Mouse (Mus musculus) hindbrain, embryonic 12.5 days (tissue): Measurements from ENCODE around the gene Igf2bp3. TPM values are rescaled to one million over a fixed set of nuclear protein-coding genes. Genes with fewer than 3 reads are reported as not detected.

Experiments used
- ATAC-seq: fragments of 200-750 bp; cut with Nextera tagmentation; 2 replicates; pipeline ENCODE4 v1.8.0; 2017; ENCODE audit warnings: moderate TSS enrichment; ENCODE audit not compliant: low FRiP score
- H3K27ac ChIP-seq: fragments of 300-500 bp; sonication (generic); 2 replicates; pipeline ENCODE4 v1.5.1; 2016; ENCODE audit warnings: mild to moderate bottlenecking
- H3K27me3 ChIP-seq: fragments of 300-500 bp; sonication (generic); 2 replicates; pipeline ENCODE4 v1.6.1; 2016; ENCODE audit warnings: mild to moderate bottlenecking
- H3K36me3 ChIP-seq: fragments of 300-500 bp; sonication (generic); 2 replicates; pipeline ENCODE4 v1.6.1; 2016; ENCODE audit warnings: mild to moderate bottlenecking
- H3K4me1 ChIP-seq: fragments of 300-500 bp; sonication (generic); 2 replicates; pipeline ENCODE4 v1.6.1; 2016
- H3K4me2 ChIP-seq: fragments of 300-500 bp; sonication (generic); replicated peaks from 2 replicates; pipeline ENCODE4 v1.6.1; 2016; ENCODE audit warnings: mild to moderate bottlenecking
- H3K4me3 ChIP-seq: fragments of 300-500 bp; sonication (generic); 2 replicates; pipeline ENCODE4 v1.5.1; 2016; ENCODE audit warnings: mild to moderate bottlenecking
- H3K9ac ChIP-seq: fragments of 300-500 bp; sonication (generic); 2 replicates; pipeline ENCODE4 v1.6.1; 2016; ENCODE audit warnings: mild to moderate bottlenecking, moderate library complexity
- H3K9me3 ChIP-seq: fragments of 300-500 bp; sonication (generic); replicated peaks from 2 replicates; pipeline ENCODE4 v1.6.1; 2016; ENCODE audit warnings: mild to moderate bottlenecking
- WGBS: fragments of 180-500 bp; shearing (Covaris S2); methylation state at CpG from one replicate; pipeline ENCODE4 v1.1.7; 2016; 5-methylcytosine and 5-hydroxymethylcytosine counted together
- polyA plus RNA-seq: library from polyadenylated mRNA; unstranded; fragments of >200 nt; fragmentation: Nextera tagmentation; extraction: Ambion mirVana; gene quantifications from 2 replicates; pipeline ENCODE4 v1.2.1, GENCODE M21; 2016

Igf2bp3 gene
- polyA plus RNA-seq, 1 experiment from 2014 or later = 95.3 TPM

DNA sequence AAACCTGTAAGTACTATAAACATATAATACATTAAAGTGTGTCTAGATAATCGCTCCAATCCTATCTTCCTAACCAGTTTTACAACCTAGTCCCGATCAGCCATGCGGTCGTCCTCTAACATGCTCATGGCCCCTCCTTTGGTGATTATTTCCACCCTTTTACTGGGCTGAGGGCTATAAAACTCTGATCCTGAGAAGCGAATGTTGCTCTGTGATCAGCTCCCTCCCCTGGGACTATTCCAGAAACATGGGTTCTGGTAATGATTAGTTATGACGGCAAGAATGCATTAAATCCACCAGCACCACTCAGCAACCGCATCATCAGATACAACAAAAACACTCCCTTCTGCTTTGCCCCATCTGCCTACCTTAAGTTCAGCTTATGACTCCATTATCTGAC is 100.9 kb downstream of the Igf2bp3 start:
- no peaks in the 10 kb centered on the region for H3K27me3 ChIP-seq
- ATAC-seq = no peak
- H3K4me3 ChIP-seq = no peak overlapping the region
- no peak overlapping the region for H3K4me2 ChIP-seq
- H3K36me3 ChIP-seq = peaks cover 33% of the 10 kb centered on the region
- no peaks in the 10 kb centered on the region for H3K9me3 ChIP-seq
- H3K27ac ChIP-seq = no peak overlapping the region
- H3K9ac ChIP-seq = no peak overlapping the region
- WGBS = 84% methylated on average over 7 of the region's 7 CpGs
- H3K4me1 ChIP-seq = no peaks in the 10 kb centered on the region; the same call in 1 of the 2 replicates

- Histone ChIP-seq H3K27me3 (no peaks in the 10 kb centered on the region), H3K27ac (no peak overlapping the region), H3K9me3 (no peaks in the 10 kb centered on the region), H3K9ac (no peak overlapping the region), H3K4me2 (no peak overlapping the region), H3K4me1 (no peaks in the 10 kb centered on the region), H3K4me3 (no peak overlapping the region), H3K36me3 (peaks cover 56% of the 10 kb centered on the region)
- ATAC-seq = no peak
- 91% methylated on average over 2 of the region's 2 CpGs for WGBS
Observed at GRCm38 (mm10) chr6:49109196-49109595, 105.6 kb downstream of the Igf2bp3 start.

GRCm38 (mm10) chr6:49106746-49107500 is 107.8 kb downstream of the Igf2bp3 start:
- H3K4me1 ChIP-seq = no peaks in the 10 kb centered on the region
- H3K9me3 ChIP-seq = no peaks in the 10 kb centered on the region
- no peak overlapping the region for H3K9ac ChIP-seq
- 92% methylated on average over 15 of the region's 15 CpGs for WGBS
- H3K36me3 ChIP-seq = peaks cover 75% of the 10 kb centered on the region
- H3K4me3 ChIP-seq = no peak overlapping the region
- H3K27me3 ChIP-seq = no peaks in the 10 kb centered on the region
- ATAC-seq = no peak
- H3K4me2 ChIP-seq = no peak overlapping the region
- H3K27ac ChIP-seq = no peak overlapping the region

DNA sequence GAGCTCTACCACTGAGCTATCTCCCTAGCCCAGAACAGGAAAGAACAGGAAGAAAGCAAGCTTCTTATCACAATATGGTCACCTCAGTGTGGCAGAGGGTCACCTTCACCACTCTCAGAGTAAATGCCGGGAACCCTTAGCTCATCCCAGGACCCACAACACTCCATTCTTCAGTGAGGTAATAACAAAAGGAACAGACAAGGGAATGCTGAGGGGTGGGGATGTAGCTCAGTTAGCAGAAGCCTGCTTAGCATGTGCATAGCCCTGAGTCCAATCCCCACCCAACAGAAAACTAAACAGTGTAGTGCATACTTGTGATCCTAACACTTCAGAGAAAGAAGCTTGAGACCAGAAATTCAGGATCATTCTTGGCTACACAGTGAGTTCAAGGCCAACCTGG is 115.7 kb downstream of the Igf2bp3 start:
- Histone ChIP-seq H3K9ac (no peak overlapping the region), H3K27me3 (no peaks in the 10 kb centered on the region), H3K27ac (no peak overlapping the region), H3K4me3 (no peak overlapping the region), H3K4me1 (no peaks in the 10 kb centered on the region), H3K36me3 (peaks cover 52% of the 10 kb centered on the region), H3K4me2 (no peak overlapping the region), H3K9me3 (no peaks in the 10 kb centered on the region)
- ATAC-seq = no peak
- WGBS = 85% methylated on average over 1 of the region's 1 CpGs

GRCm38 (mm10) chr6:49097596-49098110 is 117.1 kb downstream of the Igf2bp3 start:
- H3K4me2 ChIP-seq = no peak overlapping the region
- H3K27me3 ChIP-seq = no peaks in the 10 kb centered on the region
- H3K9me3 ChIP-seq = no peaks in the 10 kb centered on the region
- WGBS = 89% methylated on average over 5 of the region's 5 CpGs
- no peak overlapping the region for H3K9ac ChIP-seq
- no peak for ATAC-seq
- no peak overlapping the region for H3K4me3 ChIP-seq
- peaks cover 53% of the 10 kb centered on the region for H3K36me3 ChIP-seq
- no peak overlapping the region for H3K27ac ChIP-seq
- H3K4me1 ChIP-seq = no peaks in the 10 kb centered on the region

DNA sequence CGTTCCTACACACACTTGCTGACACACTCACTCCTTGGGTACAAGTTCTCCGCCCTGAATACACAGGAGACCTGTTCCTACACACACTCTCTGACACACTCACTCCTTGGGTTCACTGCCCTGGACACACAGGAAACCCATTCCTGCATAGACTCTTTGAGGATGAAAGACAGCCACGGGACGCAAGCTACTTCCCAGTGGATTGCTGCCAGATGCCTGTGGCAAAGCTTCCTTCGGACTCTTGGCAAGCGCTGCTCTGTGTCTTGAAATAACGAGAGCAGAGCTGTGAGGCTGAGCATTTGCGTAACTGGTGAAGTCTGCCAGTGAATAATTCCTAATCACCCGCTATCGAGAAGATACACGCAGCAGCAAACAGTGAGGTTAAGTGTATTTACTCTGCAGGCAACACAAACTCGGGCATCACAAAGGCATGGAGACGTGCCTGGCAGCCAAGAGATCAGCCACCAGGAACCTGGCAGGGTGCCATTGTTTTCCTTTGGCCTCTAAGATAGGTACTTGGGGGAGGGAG is 117.8 kb downstream of the Igf2bp3 start:
- WGBS = 64% methylated on average over 13 of the region's 13 CpGs
- no peaks in the 10 kb centered on the region for H3K9me3 ChIP-seq
- no peaks in the 10 kb centered on the region for H3K27me3 ChIP-seq
- no peaks in the 10 kb centered on the region for H3K4me1 ChIP-seq
- no peak for ATAC-seq
- peak overlapping the region; percentile 30; the same call in 1 of the 2 replicates for H3K27ac ChIP-seq
- H3K9ac ChIP-seq = no peak overlapping the region
- no peak overlapping the region for H3K4me2 ChIP-seq
- H3K36me3 ChIP-seq = peaks cover 53% of the 10 kb centered on the region
- no peak overlapping the region for H3K4me3 ChIP-seq

- no peak overlapping the region for H3K27ac ChIP-seq
- peaks cover 59% of the 10 kb centered on the region for H3K36me3 ChIP-seq
- 92% methylated on average over 7 of the region's 7 CpGs for WGBS
Observed at GRCm38 (mm10) chr6:49096421-49096820, 118.3 kb downstream of the Igf2bp3 start.

DNA sequence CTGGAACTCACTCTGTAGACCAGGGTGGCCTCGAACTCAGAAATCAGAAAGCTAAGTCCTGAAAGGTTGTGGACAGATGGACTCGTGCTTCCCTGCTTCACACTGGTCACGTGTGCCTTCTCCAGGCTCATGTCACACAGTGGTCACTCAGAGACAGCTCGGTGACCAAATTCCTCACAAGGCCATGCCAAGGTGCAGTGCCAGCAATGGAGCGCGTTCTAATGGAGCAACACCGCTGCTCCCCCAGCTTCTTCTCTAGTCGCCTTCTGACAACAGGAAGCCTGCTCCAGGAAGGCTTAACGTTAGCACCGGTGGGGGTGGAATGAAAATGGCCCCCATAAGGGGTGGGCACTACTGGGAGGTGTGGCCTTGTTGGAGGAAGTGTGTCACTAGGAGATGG is 119.8 kb downstream of the Igf2bp3 start:
- H3K4me3 ChIP-seq = no peak overlapping the region
- H3K4me2 ChIP-seq = no peak overlapping the region
- H3K36me3 ChIP-seq = peaks cover 73% of the 10 kb centered on the region
- H3K9me3 ChIP-seq = no peaks in the 10 kb centered on the region
- no peak overlapping the region for H3K9ac ChIP-seq
- H3K4me1 ChIP-seq = no peaks in the 10 kb centered on the region
- H3K27ac ChIP-seq = no peak overlapping the region
- WGBS = 90% methylated on average over 10 of the region's 10 CpGs
- ATAC-seq = no peak
- H3K27me3 ChIP-seq = no peaks in the 10 kb centered on the region

More at GRCm38 (mm10) chr6:49096421-49096820, 118.3 kb downstream of the Igf2bp3 start:
- Histone ChIP-seq H3K4me3 (no peak overlapping the region), H3K9ac (no peak overlapping the region), H3K27me3 (no peaks in the 10 kb centered on the region), H3K4me2 (no peak overlapping the region), H3K4me1 (no peaks in the 10 kb centered on the region), H3K9me3 (no peaks in the 10 kb centered on the region)
- no peak for ATAC-seq

GRCm38 (mm10) chr6:49083008-49083407 is 131.7 kb downstream of the Igf2bp3 start:
- Histone ChIP-seq H3K4me1 (no peaks in the 10 kb centered on the region), H3K4me2 (no peak overlapping the region), H3K27ac (no peak overlapping the region), H3K4me3 (no peak overlapping the region), H3K36me3 (peaks cover 42% of the 10 kb centered on the region), H3K27me3 (no peaks in the 10 kb centered on the region), H3K9me3 (no peaks in the 10 kb centered on the region), H3K9ac (no peak overlapping the region)
- ATAC-seq = no peak
- WGBS = 92% methylated on average over 4 of the region's 4 CpGs

DNA sequence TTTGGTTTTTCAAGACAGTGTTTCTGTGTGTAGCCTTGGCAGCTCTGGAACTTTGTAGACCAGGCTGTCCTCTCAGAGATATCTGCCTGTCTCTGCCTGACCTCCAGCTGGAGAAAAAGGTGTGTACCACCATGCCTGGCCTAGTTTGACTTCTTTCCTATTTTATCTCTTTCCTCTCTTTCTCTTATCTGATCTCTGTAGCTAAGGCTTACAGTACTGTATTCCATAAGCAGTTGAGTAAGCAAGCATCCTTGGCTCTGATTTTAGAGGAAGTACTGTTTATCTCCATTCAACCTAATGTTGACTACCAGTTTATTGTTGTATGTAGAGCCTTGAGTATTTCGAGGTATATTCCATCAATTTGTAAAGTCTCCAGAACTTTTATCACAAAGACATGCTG is 135.4 kb downstream of the Igf2bp3 start:
- Histone ChIP-seq H3K4me3 (no peak overlapping the region), H3K9ac (no peak overlapping the region), H3K4me2 (no peak overlapping the region), H3K4me1 (peaks cover 13% of the 10 kb centered on the region), H3K9me3 (no peaks in the 10 kb centered on the region), H3K36me3 (peaks cover 14% of the 10 kb centered on the region), H3K27me3 (no peaks in the 10 kb centered on the region), H3K27ac (no peak overlapping the region)
- 94% methylated on average over 1 of the region's 1 CpGs for WGBS
- no peak for ATAC-seq

DNA sequence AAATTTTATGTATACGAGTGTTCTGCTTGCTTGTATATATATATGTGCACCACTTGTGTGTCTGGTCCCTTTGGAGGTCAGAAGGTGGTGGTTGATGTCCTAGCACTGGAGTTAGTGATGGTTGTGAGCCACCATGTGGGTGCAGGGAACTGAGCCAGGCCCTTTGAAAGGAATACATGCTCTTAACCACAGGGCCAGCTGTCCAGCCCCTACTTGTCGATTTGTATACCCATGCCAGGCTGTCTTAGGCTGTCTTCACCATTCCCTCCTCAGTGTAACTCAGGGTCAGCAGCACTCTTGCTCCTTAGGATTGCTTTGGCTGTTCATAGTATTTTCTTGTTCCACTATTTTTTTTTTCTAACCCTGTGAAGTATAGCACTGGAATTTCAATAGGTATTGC is 136.9 kb downstream of the Igf2bp3 start:
- H3K27me3 ChIP-seq = no peaks in the 10 kb centered on the region
- H3K4me2 ChIP-seq = no peak overlapping the region
- H3K4me3 ChIP-seq = no peak overlapping the region
- H3K9me3 ChIP-seq = no peaks in the 10 kb centered on the region
- ATAC-seq = no peak
- H3K27ac ChIP-seq = no peak overlapping the region
- H3K9ac ChIP-seq = no peak overlapping the region
- WGBS = 91% methylated on average over 2 of the region's 2 CpGs
- peaks cover 16% of the 10 kb centered on the region for H3K4me1 ChIP-seq
- H3K36me3 ChIP-seq = no peaks in the 10 kb centered on the region

GRCm38 (mm10) chr6:49074117-49074490 is 140.7 kb downstream of the Igf2bp3 start:
- H3K27ac ChIP-seq = peak overlapping the region; percentile 81
- H3K4me1 ChIP-seq = peaks cover 16% of the 10 kb centered on the region
- 1% methylated on average over 19 of the region's 19 CpGs for WGBS
- ATAC-seq = peak; percentile 77
- H3K4me3 ChIP-seq = peak overlapping the region; percentile 92
- peak overlapping the region; percentile 89 for H3K9ac ChIP-seq
- no peaks in the 10 kb centered on the region for H3K9me3 ChIP-seq
- H3K4me2 ChIP-seq = peak overlapping the region; percentile 88
- H3K27me3 ChIP-seq = no peaks in the 10 kb centered on the region
- no peaks in the 10 kb centered on the region for H3K36me3 ChIP-seq
